30 mouse cellular contexts compared by ENCODE assay signal in genomic region chr3:69869702-69870101, GRCm38 (mm10). TPM values are rescaled to one million over a fixed set of nuclear protein-coding genes. Genes with fewer than 3 reads are reported as not detected.
DNase-seq lines count a peak whose midpoint lies in the region; ATAC-seq and TF ChIP-seq lines count a peak whose summit lies in the region.
"Had no signal": no experiment of that assay in that cellular context is flagged by ENCODE, and none has a peak within 500 bp of the region (broad histone marks: within the 10 kb centered on the region; RNA-seq: fewer than 3 reads in every experiment).

No protein-coding gene starts in this region.

- ATAC-seq in intestine, embryonic 15.5 days = peak; percentile 69
- peak; percentile 67 for ATAC-seq in intestine, postnatal 0 days
- peak; percentile 54; the same call in 1 of the 2 replicates for ATAC-seq in stomach, postnatal 0 days (ENCODE audit: low FRiP score, low TSS enrichment)
- ATAC-seq in midbrain, postnatal 0 days (ENCODE audit: low FRiP score) = no peak
- ATAC-seq: activated CD4-positive, CD25-positive, alpha-beta regulatory T cell, adult 4 months; CD4-positive, CD25-positive, alpha-beta regulatory T cell, adult 4 months; forebrain, embryonic 14.5 days; forebrain, embryonic 16.5 days; Patski had no signal

- H3K4me1 ChIP-seq in intestine, embryonic 15.5 days (replicated peaks) = no peaks in the 10 kb centered on the region
- no peaks in the 10 kb centered on the region for H3K4me1 ChIP-seq in intestine, postnatal 0 days (replicated peaks; ENCODE audit: control insufficient read depth, insufficient read depth, low read length)
- no peaks in the 10 kb centered on the region for H3K4me1 ChIP-seq in stomach, postnatal 0 days (replicated peaks; ENCODE audit: control insufficient read depth, insufficient read depth)
- no peaks in the 10 kb centered on the region for H3K4me1 ChIP-seq in midbrain, postnatal 0 days (ENCODE audit: insufficient read depth, low read length)
- H3K4me1 ChIP-seq: embryonic facial prominence, embryonic 13.5 days; embryonic facial prominence, embryonic 15.5 days; forebrain, embryonic 10.5 days; forebrain, embryonic 12.5 days had no signal

- no peaks in the 10 kb centered on the region for H3K36me3 ChIP-seq in intestine, embryonic 15.5 days
- H3K36me3 ChIP-seq in intestine, postnatal 0 days (ENCODE audit: control insufficient read depth, insufficient read depth) = no peaks in the 10 kb centered on the region
- no peaks in the 10 kb centered on the region for H3K36me3 ChIP-seq in stomach, postnatal 0 days (ENCODE audit: control insufficient read depth, insufficient read depth, low read length)
- H3K36me3 ChIP-seq in midbrain, postnatal 0 days (ENCODE audit: insufficient read depth, low read length) = no peaks in the 10 kb centered on the region
- H3K36me3 ChIP-seq: embryonic facial prominence, embryonic 13.5 days; embryonic facial prominence, embryonic 15.5 days; forebrain, embryonic 10.5 days; forebrain, embryonic 12.5 days; G1E had no signal

- H3K4me3 ChIP-seq in intestine, embryonic 15.5 days (replicated peaks) = no peak overlapping the region
- no peak overlapping the region for H3K4me3 ChIP-seq in intestine, postnatal 0 days (ENCODE audit: low read depth, low read length)
- H3K4me3 ChIP-seq in stomach, postnatal 0 days (ENCODE audit: low read depth, low read length) = no peak overlapping the region
- H3K4me3 ChIP-seq in midbrain, postnatal 0 days (ENCODE audit: low read depth, low read length) = no peak overlapping the region
- H3K4me3 ChIP-seq: embryonic facial prominence, embryonic 13.5 days; embryonic facial prominence, embryonic 15.5 days; erythroblast, embryonic 14.5 days; forebrain, embryonic 10.5 days; forebrain, embryonic 12.5 days had no signal

- no peak overlapping the region for H3K9ac ChIP-seq in intestine, embryonic 15.5 days
- no peak overlapping the region for H3K9ac ChIP-seq in intestine, postnatal 0 days (ENCODE audit: low read depth, low read length)
- H3K9ac ChIP-seq in stomach, postnatal 0 days (ENCODE audit: low read length) = no peak overlapping the region
- H3K9ac ChIP-seq in midbrain, postnatal 0 days (replicated peaks; ENCODE audit: low read length, poor library complexity, severe bottlenecking) = no peak overlapping the region
- H3K9ac ChIP-seq: embryonic facial prominence, embryonic 13.5 days; embryonic facial prominence, embryonic 15.5 days; forebrain, embryonic 12.5 days had no signal

- H3K27me3 ChIP-seq in intestine, embryonic 15.5 days (replicated peaks) = no peaks in the 10 kb centered on the region
- no peaks in the 10 kb centered on the region for H3K27me3 ChIP-seq in intestine, postnatal 0 days (replicated peaks; ENCODE audit: control insufficient read depth, insufficient read depth, low read length)
- no peaks in the 10 kb centered on the region for H3K27me3 ChIP-seq in stomach, postnatal 0 days (ENCODE audit: control insufficient read depth, insufficient read depth, low read length)
- no peaks in the 10 kb centered on the region for H3K27me3 ChIP-seq in midbrain, postnatal 0 days (ENCODE audit: insufficient read depth, low read length)
- H3K27me3 ChIP-seq: CH12.LX; embryonic facial prominence, embryonic 13.5 days; embryonic facial prominence, embryonic 15.5 days; forebrain, embryonic 12.5 days had no signal

- no peak overlapping the region for H3K4me2 ChIP-seq in intestine, embryonic 15.5 days (replicated peaks)
- H3K4me2 ChIP-seq in intestine, postnatal 0 days (replicated peaks; ENCODE audit: low read depth) = no peak overlapping the region
- no peak overlapping the region for H3K4me2 ChIP-seq in stomach, postnatal 0 days (replicated peaks; ENCODE audit: low read depth)
- H3K4me2 ChIP-seq in midbrain, postnatal 0 days (ENCODE audit: low read depth, low read length, poor library complexity, severe bottlenecking) = no peak overlapping the region
- H3K4me2 ChIP-seq: embryonic facial prominence, embryonic 13.5 days; embryonic facial prominence, embryonic 15.5 days; forebrain, embryonic 12.5 days had no signal

- H3K9me3 ChIP-seq in intestine, embryonic 15.5 days = no peaks in the 10 kb centered on the region
- no peaks in the 10 kb centered on the region for H3K9me3 ChIP-seq in intestine, postnatal 0 days (ENCODE audit: control insufficient read depth)
- no peaks in the 10 kb centered on the region for H3K9me3 ChIP-seq in stomach, postnatal 0 days (ENCODE audit: control insufficient read depth, low read length)
- H3K9me3 ChIP-seq in midbrain, postnatal 0 days (ENCODE audit: low read length) = no peaks in the 10 kb centered on the region
- H3K9me3 ChIP-seq: embryonic facial prominence, embryonic 13.5 days; embryonic facial prominence, embryonic 15.5 days; forebrain, embryonic 10.5 days; forebrain, embryonic 12.5 days; G1E had no signal

- TF ChIP-seq CTCF in intestine, postnatal 0 days (IDR thresholded peaks at IDR 0.05; ENCODE audit: low read depth) = no peak
- no peak for TF ChIP-seq CTCF in stomach, postnatal 0 days (IDR thresholded peaks at IDR 0.05; ENCODE audit: low read depth)
- TF ChIP-seq CTCF in midbrain, postnatal 0 days (IDR thresholded peaks at IDR 0.05) = no peak

- H3K27ac ChIP-seq in intestine, embryonic 15.5 days = no peak overlapping the region
- no peak overlapping the region; the same call in 1 of the 2 replicates for H3K27ac ChIP-seq in intestine, postnatal 0 days (ENCODE audit: low read depth, low read length)
- no peak overlapping the region for H3K27ac ChIP-seq in stomach, postnatal 0 days (replicated peaks)
- H3K27ac ChIP-seq in midbrain, postnatal 0 days (ENCODE audit: low read depth, low read length) = no peak overlapping the region
- H3K27ac ChIP-seq: embryonic facial prominence, embryonic 13.5 days; embryonic facial prominence, embryonic 15.5 days; forebrain, embryonic 10.5 days; forebrain, embryonic 12.5 days had no signal

- DNase-seq in stomach, postnatal 0 days (ENCODE audit: low spot score) = no peak
- no peak for DNase-seq in frontal cortex, postnatal 14 days (ENCODE audit: low spot score in 2 of 2)
- DNase-seq in midbrain, postnatal 0 days (ENCODE audit: low spot score) = no peak
- DNase-seq: adrenal gland, adult 2 months; adrenal gland, postnatal 10 days; adrenal gland, postnatal 25 days; B cell, adult 2 months; cerebellum, adult 11 months; cerebellum, adult 18-20 months; cerebellum, adult 8-10 months; cerebellum, adult 9-11 months; cerebellum, postnatal 14 days; cerebellum, postnatal 36 days; embryo, embryonic 11 days had no signal

- TF ChIP-seq EP300 in stomach, postnatal 0 days (optimal IDR thresholded peaks at IDR 0.05) = no peak

- 54% methylated on average over 8 of the region's 8 CpGs for WGBS in intestine, embryonic 15.5 days
- WGBS in intestine, postnatal 0 days = 37% methylated on average over 8 of the region's 8 CpGs
- WGBS in stomach, postnatal 0 days = 50% methylated on average over 8 of the region's 8 CpGs
- 85% methylated on average over 8 of the region's 8 CpGs for WGBS in midbrain, postnatal 0 days

RNA-seq across cellular contexts. Expression of gene Sptssb, which starts 10.0 kb away (rescaled TPM):
- 8.9 and 10.1 TPM in 2 replicates for polyA plus RNA-seq in intestine, embryonic 15.5 days (2015; fragmentation: Nextera tagmentation; extraction: Ambion mirVana)
- polyA plus RNA-seq in intestine, postnatal 0 days (2015; fragmentation: Nextera tagmentation; extraction: Ambion mirVana) = 7.0 and 18.2 TPM in 2 replicates
- 539 and 549 TPM in 2 replicates for polyA plus RNA-seq in stomach, postnatal 0 days (2015; fragmentation: Nextera tagmentation; extraction: Ambion mirVana)
- 1.3 and 3.2 TPM in 2 replicates for total RNA-seq in midbrain, postnatal 0 days (2014; rRNA removed)
- polyA plus RNA-seq in midbrain, postnatal 0 days (2015; fragmentation: Nextera tagmentation; extraction: Ambion mirVana) = 1.3 and 1.6 TPM in 2 replicates
- total RNA-seq: adrenal gland, adult 2 months; adrenal gland, postnatal 10 days; adrenal gland, postnatal 25 days; adrenal gland, postnatal 4 days; CH12.LX; common myeloid progenitor, adult 5-6 weeks; G1E had no signal
- polyA plus RNA-seq: activated CD4-positive, CD25-positive, alpha-beta regulatory T cell, adult 4 months; adrenal gland, adult 2 months; CD4-positive, CD25-positive, alpha-beta regulatory T cell, adult 4 months; erythroblast, embryonic 14.5 days; forebrain, embryonic 10.5 days; G1E had no signal

Comparison
In these comparisons a context has a peak if more than half of its experiments do, and no peak if none do; other contexts are left out.
1. RNA of gene Sptssb, which starts 10.0 kb away (polyA plus RNA-seq): 539 to 549 TPM in stomach, postnatal 0 days; 8.9 to 10.1 TPM in intestine, embryonic 15.5 days, 7.0 to 18.2 TPM in intestine, postnatal 0 days and 1.3 to 1.6 TPM in midbrain, postnatal 0 days; every median in the first group is over 10 times any median in the second.